Comparison of ENCODE assay signal across 30 mouse cellular contexts in the genomic region with DNA sequence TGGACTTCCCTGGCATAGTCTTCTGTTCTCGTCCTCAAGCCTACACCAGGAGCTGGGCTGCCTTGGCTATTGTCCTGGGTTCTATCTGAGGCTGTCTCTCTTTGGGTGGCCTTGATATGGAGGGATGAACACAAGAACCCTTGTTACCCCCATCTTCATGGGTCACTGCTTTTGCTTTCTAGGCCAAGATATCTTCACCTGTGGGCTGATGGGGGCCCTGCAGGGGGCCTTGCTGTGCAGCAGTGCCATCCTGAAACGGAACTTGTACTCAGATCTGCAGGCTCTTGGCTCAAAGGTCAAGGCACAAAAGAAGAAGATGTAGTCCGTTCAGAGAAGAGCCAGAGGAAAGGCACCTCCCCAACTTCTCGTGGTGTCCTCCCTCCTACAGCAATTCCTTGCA. TPM values are rescaled to one million over a fixed set of nuclear protein-coding genes. Genes with fewer than 3 reads are reported as not detected.
DNase-seq lines count a peak whose midpoint lies in the region; ATAC-seq and TF ChIP-seq lines count a peak whose summit lies in the region.
"Had no signal": no experiment of that assay in that cellular context is flagged by ENCODE, and none has a peak within 500 bp of the region (broad histone marks: within the 10 kb centered on the region; RNA-seq: fewer than 3 reads in every experiment).

No protein-coding gene starts in this region.

- no peaks in the 10 kb centered on the region for H3K27me3 ChIP-seq in intestine, postnatal 0 days (replicated peaks; ENCODE audit: control insufficient read depth, insufficient read depth, low read length)
- H3K27me3 ChIP-seq: CH12.LX; heart, embryonic 12.5 days; heart, embryonic 15.5 days; hindbrain, embryonic 13.5 days had no signal

- intact Hi-C loops in gastrocnemius, postnatal 36 days (cut with DNase I): no loop called here

- TF ChIP-seq CTCF in intestine, postnatal 0 days (IDR thresholded peaks at IDR 0.05; ENCODE audit: low read depth): 0 out of 2 replicates have a peak, but pooled peaks have one; percentile 8

- H3K4me2 ChIP-seq in intestine, postnatal 0 days (replicated peaks; ENCODE audit: low read depth): no peak overlapping the region
- H3K4me2 ChIP-seq: heart, embryonic 12.5 days; heart, embryonic 15.5 days; hindbrain, embryonic 13.5 days had no signal

- DNase-seq in kidney, adult 11 months: peak; percentile 76
- DNase-seq in kidney, postnatal 4 days: no peak
- peak; percentile 70 for DNase-seq in kidney, adult 8-10 months
- DNase-seq in kidney, postnatal 10 days: no peak
- DNase-seq in kidney, postnatal 36 days: peak; percentile 71 to 77
- no peak for DNase-seq in gastrocnemius, postnatal 36 days
- DNase-seq: adrenal gland, adult 8-10 months; adrenal gland, postnatal 25 days; B cell, adult 2 months; cerebellum, adult 11-12 months; cerebellum, adult 8-10 months; cerebellum, postnatal 10 days; cerebellum, postnatal 36 days; embryo, embryonic 11 days; forebrain, postnatal 0 days; gastrocnemius, adult 2 months; gastrocnemius, postnatal 14 days; heart, adult 18-20 months; heart, postnatal 10 days; heart, postnatal 36 days had no signal

- no peak overlapping the region for H3K27ac ChIP-seq in intestine, postnatal 0 days (ENCODE audit: low read depth, low read length)
- H3K27ac ChIP-seq: forebrain, embryonic 10.5 days; gastrocnemius, adult 2 months; heart, embryonic 15.5 days; hindbrain, embryonic 10.5 days; hindbrain, embryonic 13.5 days had no signal

- peaks cover 65% of the 10 kb centered on the region for H3K36me3 ChIP-seq in intestine, postnatal 0 days (ENCODE audit: control insufficient read depth, insufficient read depth)

- no peak overlapping the region for H3K9ac ChIP-seq in intestine, postnatal 0 days (ENCODE audit: low read depth, low read length)
- H3K9ac ChIP-seq: forebrain, postnatal 0 days; heart, embryonic 12.5 days; heart, embryonic 15.5 days; hindbrain, embryonic 13.5 days had no signal

- H3K9me3 ChIP-seq in intestine, postnatal 0 days (ENCODE audit: control insufficient read depth): no peaks in the 10 kb centered on the region
- H3K9me3 ChIP-seq: forebrain, embryonic 10.5 days; G1E; heart, embryonic 12.5 days; heart, embryonic 15.5 days; hindbrain, embryonic 10.5 days; hindbrain, embryonic 13.5 days had no signal

- 65% methylated on average over 4 of the region's 4 CpGs for WGBS in intestine, postnatal 0 days

- ATAC-seq in intestine, postnatal 0 days: 0 out of 2 replicates have a peak, but pooled peaks have one; percentile 2
- ATAC-seq: forebrain, embryonic 14.5 days; forebrain, postnatal 0 days; hindbrain, embryonic 16.5 days had no signal

- no peaks in the 10 kb centered on the region for H3K4me1 ChIP-seq in intestine, postnatal 0 days (replicated peaks; ENCODE audit: control insufficient read depth, insufficient read depth, low read length)
- H3K4me1 ChIP-seq: forebrain, embryonic 10.5 days; heart, embryonic 15.5 days; hindbrain, embryonic 10.5 days; hindbrain, embryonic 13.5 days had no signal

- no peak overlapping the region for H3K4me3 ChIP-seq in intestine, postnatal 0 days (ENCODE audit: low read depth, low read length)
- H3K4me3 ChIP-seq: forebrain, embryonic 10.5 days; gastrocnemius, adult 2 months; heart, embryonic 12.5 days; heart, embryonic 15.5 days; hindbrain, embryonic 10.5 days; hindbrain, embryonic 13.5 days had no signal

RNA-seq across cellular contexts. Expression of a gene that starts 8.8 kb away (rescaled TPM):
- polyA plus RNA-seq in intestine, postnatal 0 days (2015; fragmentation: Nextera tagmentation; extraction: Ambion mirVana): 24.6 and 26.4 TPM in 2 replicates
- 10 to 100 TPM; 70.2 to 71.6 TPM for total RNA-seq in gastrocnemius, postnatal 36 days (2021)

RNA-seq across cellular contexts. Expression of a gene that starts 8.8 kb away (rescaled TPM):
- polyA plus RNA-seq in intestine, postnatal 0 days (2015; fragmentation: Nextera tagmentation; extraction: Ambion mirVana): 11.1 and 11.7 TPM in 2 replicates
- 1 to 10 TPM; 6.1 to 9.5 TPM for total RNA-seq in gastrocnemius, postnatal 36 days (2021)

RNA-seq across cellular contexts. Expression of a gene that starts 9.7 kb away (rescaled TPM):
- 133 and 136 TPM in 2 replicates for polyA plus RNA-seq in intestine, postnatal 0 days (2015; fragmentation: Nextera tagmentation; extraction: Ambion mirVana)
- total RNA-seq in gastrocnemius, postnatal 36 days (2021): 10 to 100 TPM; 21.8 to 22.1 TPM

Comparison
In these comparisons a context has a peak if more than half of its experiments do, and no peak if none do; other contexts are left out.
1. DNase-seq: peak in kidney, adult 11 months (single experiment), kidney, adult 8-10 months (2 of 2) and kidney, postnatal 36 days (2 of 2); none in kidney, postnatal 4 days (0 of 2), kidney, postnatal 10 days (single experiment) and gastrocnemius, postnatal 36 days (0 of 2).